Mouse (Mus musculus): ENCODE measurements at regions not wholly inside any gene's neighbourhood (a gene's known extent, or its start where the extent isn't known, plus 50 kb on each side); places are given as distances from the start of the nearest gene placed in this dataset.
"Not testable (repeated sequence)": the region's sequence is repeated elsewhere in the genome, so short reads cannot be mapped to it uniquely, and the experiment has no call there.

GRCm38 (mm10) chr1:23316288-23316687 lies 81.3 kb downstream of the Ogfrl1 start:
- not testable (repeated sequence) for DNase-seq

DNA sequence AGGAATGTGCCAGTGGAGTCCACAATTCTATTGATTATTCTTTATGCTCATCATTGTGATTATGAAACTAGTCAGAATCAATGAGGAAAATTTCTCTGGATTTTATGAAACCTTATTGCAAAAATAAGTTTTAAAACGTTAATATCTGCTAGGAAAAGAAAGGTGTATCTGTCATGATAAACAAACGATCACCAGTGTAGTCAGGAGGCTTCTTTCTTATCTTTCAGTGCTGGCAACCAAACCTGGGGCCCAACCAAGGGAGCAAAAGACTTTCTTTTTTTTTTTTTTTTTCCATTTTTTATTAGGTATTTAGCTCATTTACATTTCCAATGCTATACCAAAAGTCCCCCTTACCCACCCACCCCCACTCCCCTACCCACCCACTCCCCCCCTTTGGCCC lies 82.7 kb downstream of the Ogfrl1 start:
- DNase-seq = not testable (repeated sequence)

DNA sequence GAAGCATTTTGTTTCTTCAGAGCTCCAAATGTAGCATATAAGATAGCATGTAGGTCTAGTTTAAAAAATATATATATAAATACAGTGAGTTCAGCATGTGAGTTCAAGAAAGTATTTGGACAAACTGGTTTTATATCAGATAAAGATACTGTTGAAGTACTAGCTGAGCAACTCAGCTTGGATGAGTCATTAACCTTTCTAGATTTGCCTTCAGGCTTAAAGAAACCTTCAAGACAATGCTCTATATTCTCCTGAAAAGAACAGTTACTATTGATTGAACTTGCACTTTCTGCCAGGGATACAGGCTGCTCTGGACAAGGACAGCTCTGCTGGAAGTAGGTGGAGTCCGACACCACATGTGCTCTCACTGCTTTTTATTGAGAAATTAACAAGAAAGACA lies 104.9 kb downstream of the Ogfrl1 start:
- no peak for DNase-seq

- DNase-seq = peak in 1 of 2 experiments; percentile 3
Measured at GRCm38 (mm10) chr1:23286741-23287140, 110.8 kb downstream of the Ogfrl1 start.

DNA sequence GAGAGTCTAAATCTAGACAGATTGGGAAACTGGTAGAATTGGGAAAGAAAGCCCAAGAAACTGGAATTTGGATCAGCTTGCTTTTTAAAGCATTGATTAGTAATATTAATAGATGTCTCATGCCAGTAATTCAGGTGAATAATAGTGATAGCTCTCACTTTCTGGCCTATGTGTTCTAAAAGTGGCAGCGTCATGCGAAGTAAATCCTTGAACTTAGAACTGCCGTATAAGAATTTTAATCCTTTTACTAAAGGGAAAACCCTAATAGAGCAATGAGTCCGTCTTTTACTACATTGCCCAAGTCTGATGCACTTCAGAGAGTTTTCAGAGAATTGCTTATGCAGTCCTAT lies 114.7 kb downstream of the Ogfrl1 start:
- DNase-seq = no peak

GRCm38 (mm10) chr1:23282215-23282869 lies 115.2 kb downstream of the Ogfrl1 start:
- DNase-seq = no peak

- no peak for DNase-seq
Measured at GRCm38 (mm10) chr1:23279827-23280226, 117.7 kb downstream of the Ogfrl1 start.

- no peak for DNase-seq
Measured at GRCm38 (mm10) chr1:23272077-23272476, 125.5 kb downstream of the Ogfrl1 start.

GRCm38 (mm10) chr1:23270910-23271822 lies 126.4 kb downstream of the Ogfrl1 start:
- no peak for DNase-seq

DNA sequence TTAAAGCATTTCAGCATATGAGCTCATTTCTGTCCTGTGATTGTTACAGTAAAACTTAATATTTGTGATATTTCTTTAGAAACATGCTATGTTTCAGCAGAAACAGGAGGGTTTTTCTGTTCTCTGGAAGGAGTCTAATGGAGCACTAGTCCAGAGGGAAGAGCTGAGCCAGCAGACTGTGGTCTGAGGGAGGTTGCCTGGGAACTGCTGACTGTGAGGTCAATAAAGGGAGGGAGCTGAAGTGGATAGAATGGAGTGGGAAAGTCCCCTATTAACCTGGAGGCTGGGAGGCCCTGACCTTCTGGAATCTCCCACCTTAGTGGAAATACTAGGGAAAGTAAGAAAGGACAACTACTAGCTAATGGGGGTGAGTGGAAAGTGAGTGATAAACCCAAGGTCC lies 129.5 kb downstream of the Ogfrl1 start:
- no peak for DNase-seq

DNA sequence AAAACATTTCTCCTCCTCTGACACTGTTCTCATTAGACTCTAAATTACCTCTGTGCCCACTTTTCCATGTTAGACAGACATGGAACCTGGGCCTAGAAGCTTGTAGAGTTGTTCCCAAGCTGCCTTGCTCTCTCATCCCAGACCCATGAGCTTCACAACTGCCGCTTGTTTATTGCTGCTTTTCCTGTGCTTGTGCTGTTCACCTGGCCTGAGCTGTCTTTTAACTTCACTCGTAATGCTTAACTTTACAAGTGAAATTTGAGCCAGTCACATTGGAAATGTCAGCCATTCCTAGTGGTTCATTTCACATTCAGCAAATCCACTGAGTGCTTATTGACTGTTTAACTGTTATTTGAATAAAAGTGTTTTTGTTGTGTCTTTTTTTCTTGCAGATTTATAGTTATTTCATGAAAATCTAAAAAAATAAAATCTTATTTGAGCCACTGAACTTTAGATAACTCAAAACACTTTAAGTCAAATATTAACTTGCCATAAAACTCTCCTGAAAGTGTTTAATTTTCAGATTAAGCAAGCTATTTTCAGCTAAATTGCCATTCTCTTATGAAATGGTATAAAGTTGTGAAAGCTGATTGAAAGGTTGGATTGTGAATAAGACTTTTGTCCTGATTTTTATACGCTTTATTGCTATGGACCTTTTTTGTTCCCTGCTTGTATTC lies 131.9 kb downstream of the Ogfrl1 start:
- DNase-seq = no peak

GRCm38 (mm10) chr1:23264251-23264650 lies 133.3 kb downstream of the Ogfrl1 start:
- no peak for DNase-seq

GRCm38 (mm10) chr1:23263798-23264197 lies 133.8 kb downstream of the Ogfrl1 start:
- no peak for DNase-seq

DNA sequence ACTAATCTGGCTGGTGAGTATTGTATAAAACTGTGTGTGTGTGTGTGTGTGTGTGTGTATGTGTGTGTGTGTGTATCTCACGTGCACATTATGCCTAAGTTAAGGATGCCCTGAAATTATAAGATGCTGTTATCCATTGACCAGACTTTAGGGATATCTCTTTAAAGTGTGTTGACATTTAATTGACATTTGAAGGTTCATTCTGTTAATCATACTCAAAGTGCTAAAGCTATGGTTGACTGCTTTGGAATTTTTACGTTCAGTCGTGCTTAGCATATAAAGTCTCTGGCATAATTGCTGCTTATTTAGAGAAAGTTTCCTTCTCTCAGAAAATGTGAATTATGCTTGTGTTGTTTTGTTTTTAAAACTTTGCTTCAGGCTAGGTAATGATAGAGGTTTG lies 135.9 kb downstream of the Ogfrl1 start:
- DNase-seq = no peak

DNA sequence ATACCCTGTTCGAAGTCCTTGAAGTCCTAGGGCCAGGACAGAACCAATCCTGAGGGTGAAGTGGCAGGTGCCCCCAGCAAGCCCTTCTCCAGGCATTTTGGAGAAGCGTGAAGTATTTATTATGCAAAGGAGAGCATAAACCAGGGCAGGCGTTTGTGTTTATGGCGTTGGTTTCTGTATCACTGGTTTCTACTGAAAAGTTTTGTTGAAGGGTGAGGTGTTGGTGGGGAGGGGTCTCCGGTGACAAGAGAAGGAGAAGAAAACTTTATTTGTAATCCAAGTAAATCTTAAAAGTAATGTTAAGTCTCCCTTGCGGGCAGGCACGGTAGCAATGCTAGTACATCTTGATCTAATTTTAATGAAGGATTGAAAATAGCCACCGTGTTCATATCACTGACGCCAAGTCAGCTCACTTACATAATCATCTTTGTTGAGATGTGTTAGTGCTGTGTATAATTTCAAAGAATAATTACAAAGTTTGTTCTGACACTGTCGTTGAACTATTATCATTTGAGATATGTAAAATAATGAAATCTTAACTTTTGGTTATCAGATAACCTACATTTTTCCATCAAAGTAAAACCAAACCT lies 140.2 kb downstream of the Ogfrl1 start:
- no peak for DNase-seq

DNA sequence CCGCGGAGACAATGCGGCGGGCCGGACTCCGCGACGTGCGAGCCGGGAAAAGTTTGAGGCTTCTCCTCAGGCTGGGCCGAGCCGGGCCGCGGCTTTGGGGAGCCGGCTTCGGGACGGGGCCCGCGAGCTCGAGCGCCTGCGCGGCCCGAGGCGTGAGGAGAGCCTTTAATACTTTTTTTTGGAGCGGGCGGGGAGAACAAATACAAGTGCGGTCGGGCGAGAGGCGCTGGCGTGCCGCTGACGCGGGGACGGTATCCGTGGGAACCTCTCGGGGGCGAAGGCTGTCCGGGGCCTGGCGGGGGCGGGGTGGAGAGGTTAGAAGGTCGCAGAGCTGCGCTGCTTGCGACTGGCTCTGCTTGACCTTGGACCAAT lies 141.0 kb downstream of the Ogfrl1 start:
- DNase-seq = peak; percentile 12 to 27

GRCm38 (mm10) chr1:23255925-23256629 lies 141.5 kb downstream of the Ogfrl1 start:
- peak; percentile 77 to 86 for DNase-seq

DNA sequence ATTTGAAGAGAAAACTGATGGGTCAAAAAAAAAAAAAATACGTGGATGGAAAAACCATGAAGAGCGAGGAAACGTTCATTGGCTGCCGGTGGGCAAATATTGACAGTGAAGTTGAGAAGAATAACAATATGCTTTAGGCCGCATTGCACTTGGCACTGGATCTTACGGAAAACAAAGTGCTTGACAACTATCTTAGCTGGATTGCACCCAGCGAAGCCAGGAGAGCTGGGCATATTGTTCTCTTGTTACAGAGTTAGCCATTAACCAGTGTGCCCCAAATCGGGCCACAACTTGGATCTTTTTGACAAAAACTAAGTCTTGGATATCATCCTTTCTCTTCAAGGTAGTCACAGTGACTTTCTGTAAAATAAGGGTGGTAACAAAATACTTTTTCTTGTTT lies 143.3 kb downstream of the Ogfrl1 start:
- no peak for DNase-seq

- DNase-seq = no peak
Measured at GRCm38 (mm10) chr1:23231522-23231921, 129.5 kb upstream of the 4933415F23Rik start.

DNA sequence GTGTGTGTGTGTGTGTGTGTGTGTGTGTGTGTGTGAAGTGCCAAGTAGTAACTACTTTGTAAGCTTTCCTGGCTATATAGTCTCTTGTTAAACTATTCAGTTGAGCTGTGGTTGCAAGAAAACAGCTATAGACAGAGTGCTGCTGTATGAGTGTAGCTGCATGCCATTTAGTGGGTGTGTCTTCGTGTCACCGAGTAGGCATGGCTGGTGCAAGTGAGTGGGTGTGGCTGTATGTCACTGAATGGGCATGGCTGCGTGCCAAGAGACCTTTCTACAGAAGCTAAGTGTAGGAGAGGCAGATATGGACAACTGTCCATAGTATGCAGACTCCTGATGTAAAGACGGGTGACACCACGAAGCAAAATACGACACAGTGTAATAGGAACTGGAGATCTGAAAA lies 126.4 kb upstream of the 4933415F23Rik start:
- no peak for DNase-seq

DNA sequence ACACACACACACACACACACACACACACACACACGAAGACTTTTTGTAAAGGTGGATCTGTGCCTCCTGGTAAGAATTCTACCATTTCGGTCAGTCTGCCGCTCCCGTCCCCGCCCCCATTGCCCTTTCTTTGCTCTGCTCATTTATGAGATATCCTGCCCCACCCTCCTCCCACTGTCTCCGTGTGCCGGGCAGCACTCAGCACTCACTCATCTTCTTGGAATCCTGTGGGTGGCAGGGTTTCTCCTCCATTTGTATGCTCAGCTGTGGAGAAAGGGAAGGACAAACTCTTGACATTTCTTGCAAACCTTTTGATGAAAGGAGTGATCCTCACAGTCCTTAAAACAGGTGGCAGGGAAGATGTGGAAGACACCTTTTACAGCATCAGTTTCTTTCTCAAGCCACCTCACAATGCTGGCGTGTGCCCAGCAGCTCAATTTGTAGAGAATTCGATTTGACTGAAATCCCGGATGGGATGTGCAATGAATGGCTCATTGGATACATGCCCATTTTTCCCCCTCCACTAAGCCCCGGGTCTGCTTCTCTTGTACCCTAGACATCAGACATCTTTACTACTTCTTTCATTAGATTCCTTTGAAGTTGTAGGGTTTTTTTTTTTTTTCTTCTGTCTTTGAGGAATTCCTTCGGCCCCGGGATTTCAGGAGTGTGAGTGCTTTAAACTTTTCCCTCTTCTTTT lies 112.6 kb upstream of the 4933415F23Rik start:
- DNase-seq = no peak

GRCm38 (mm10) chr1:23207843-23208242 lies 105.8 kb upstream of the 4933415F23Rik start:
- DNase-seq = no peak

Measured in thymus, postnatal 36 days (tissue).